Mouse (Mus musculus) myocyte (in vitro differentiated cells): ENCODE data around the gene N4bp2l2.

Experiments used
- CEBPB ChIP-seq: IDR thresholded peaks from 2 replicates; pipeline ENCODE4 v1.6.1; 2011; ENCODE audit warnings: mild to moderate bottlenecking, moderate library complexity; ENCODE audit not compliant: poor library complexity, insufficient read depth, severe bottlenecking
- E2F4 ChIP-seq: IDR thresholded peaks from one replicate; pipeline ENCODE4 v1.6.1; 2011; ENCODE audit warnings: mild to moderate bottlenecking, control low read depth, moderate library complexity; ENCODE audit not compliant: insufficient read depth
- MAX ChIP-seq: IDR thresholded peaks from one replicate; pipeline ENCODE4 v1.6.1; 2011; ENCODE audit warnings: low read depth, mild to moderate bottlenecking, control low read depth
- MYOD1 ChIP-seq, 3 experiments: IDR thresholded peaks; one replicate each; pipeline ENCODE4 v1.6.1; 2011; ENCODE audit warnings: control low read depth in 2 of 3, low read depth in 2 of 3, mild to moderate bottlenecking in 2 of 3, moderate library complexity in 1 of 3; ENCODE audit not compliant: insufficient read length in 2 of 3, control insufficient read depth in 1 of 3
- POLR2A ChIP-seq: IDR thresholded peaks from one replicate; pipeline ENCODE4 v1.6.1; 2011; ENCODE audit warnings: low read depth, mild to moderate bottlenecking, control low read depth, moderate library complexity; ENCODE audit not compliant: insufficient read length
- POLR2AphosphoS2 ChIP-seq: IDR thresholded peaks from one replicate; pipeline ENCODE4 v1.6.1; 2011; ENCODE audit warnings: low read depth, control low read depth; ENCODE audit not compliant: insufficient read length
- REST ChIP-seq: IDR thresholded peaks from one replicate; pipeline ENCODE4 v1.6.1; 2011; ENCODE audit warnings: mild to moderate bottlenecking, control low read depth, moderate library complexity; ENCODE audit not compliant: insufficient read depth, insufficient read length
- TCF12 ChIP-seq: IDR thresholded peaks from one replicate; pipeline ENCODE4 v1.6.1; 2011; ENCODE audit warnings: mild to moderate bottlenecking, control low read depth; ENCODE audit not compliant: poor library complexity, insufficient read depth, severe bottlenecking
- USF1 ChIP-seq: IDR thresholded peaks from one replicate; pipeline ENCODE4 v1.6.1; 2011; ENCODE audit warnings: low read depth, mild to moderate bottlenecking, control low read depth, moderate library complexity

DNA sequence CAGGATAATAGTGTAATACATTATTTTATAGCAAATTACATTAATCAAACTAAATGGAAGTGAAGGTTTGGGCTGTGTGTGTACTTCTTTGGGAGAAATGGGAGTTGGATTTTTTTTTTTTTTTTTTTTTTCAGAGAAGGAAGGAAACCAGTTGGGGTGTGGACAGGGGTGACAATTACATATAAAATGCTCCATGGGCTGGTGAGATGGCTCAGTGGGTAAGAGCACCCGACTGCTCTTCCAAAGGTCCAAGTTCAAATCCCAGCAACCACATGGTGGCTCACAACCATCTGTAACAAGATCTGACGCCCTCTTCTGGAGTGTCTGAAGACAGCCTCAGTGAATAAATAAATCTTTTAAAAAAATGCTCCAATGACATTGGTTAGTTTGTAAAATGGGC, 13.4 kb downstream of the N4bp2l2 start:
- no peak for TF ChIP-seq TCF12
- no peak for TF ChIP-seq POLR2A
- TF ChIP-seq E2F4 = no peak
- no peak for TF ChIP-seq CEBPB
- no peak for TF ChIP-seq MAX
- no peak for TF ChIP-seq POLR2AphosphoS2
- no peak for TF ChIP-seq USF1
- no peak for TF ChIP-seq MYOD1 (IDR thresholded peaks at IDR 0.05; ENCODE audit: control insufficient read depth in 1 of 3, insufficient read length in 2 of 3, low read depth in 2 of 3)
- no peak for TF ChIP-seq REST
